Mouse (Mus musculus) midbrain, embryonic 11.5 days (tissue): ENCODE measurements around the gene Mrps17. TPM values are rescaled to one million over a fixed set of nuclear protein-coding genes. Genes with fewer than 3 reads are reported as not detected.

Experiments used
- ATAC-seq: fragments of 200-750 bp; cut with Nextera tagmentation; 2 replicates; pipeline ENCODE4 v1.8.0; 2017; ENCODE audit warnings: moderate TSS enrichment, moderate library complexity; ENCODE audit not compliant: low FRiP score
- DNase-seq: peaks from one replicate; pipeline ENCODE4 v3.0.0; 2015; ENCODE audit warnings: low spot score; ENCODE audit errors: missing footprints
- H3K27ac ChIP-seq: fragments of 300-500 bp; sonication (generic); 2 replicates; pipeline ENCODE4 v1.5.1; 2014; ENCODE audit warnings: low read depth, low read length
- H3K27me3 ChIP-seq: fragments of 300-500 bp; sonication (generic); 2 replicates; pipeline ENCODE4 v1.6.1; 2014; ENCODE audit warnings: mild to moderate bottlenecking, low read length, moderate library complexity, mixed read lengths; ENCODE audit not compliant: control insufficient read depth, insufficient read depth
- H3K36me3 ChIP-seq: fragments of 300-500 bp; sonication (generic); 2 replicates; pipeline ENCODE4 v1.6.1; 2014; ENCODE audit warnings: mild to moderate bottlenecking, low read length, moderate library complexity, mixed read lengths; ENCODE audit not compliant: control insufficient read depth, insufficient read depth
- H3K4me1 ChIP-seq: fragments of 300-500 bp; sonication (generic); 2 replicates; pipeline ENCODE4 v1.6.1; 2014; ENCODE audit warnings: low read length; ENCODE audit not compliant: control insufficient read depth, insufficient read depth
- H3K4me2 ChIP-seq: fragments of 300-500 bp; sonication (generic); 2 replicates; pipeline ENCODE4 v1.6.1; 2014; ENCODE audit warnings: mild to moderate bottlenecking, moderate library complexity
- H3K4me3 ChIP-seq: fragments of 300-500 bp; sonication (generic); 2 replicates; pipeline ENCODE4 v1.5.1; 2014; ENCODE audit warnings: low read depth, low read length
- H3K9ac ChIP-seq: fragments of 300-500 bp; sonication (generic); 2 replicates; pipeline ENCODE4 v1.6.1; 2014; ENCODE audit warnings: low read length
- H3K9me3 ChIP-seq: fragments of 300-500 bp; sonication (generic); 2 replicates; pipeline ENCODE4 v1.6.1; 2016; ENCODE audit warnings: low read length; ENCODE audit not compliant: control insufficient read depth
- WGBS: fragments of 180-500 bp; shearing (Covaris S2); extraction: QIAGEN DNeasy Blood & Tissue Kit; methylation state at CpG from one replicate; pipeline ENCODE4 v1.1.7; 2014; 5-methylcytosine and 5-hydroxymethylcytosine counted together
- polyA plus RNA-seq: library from polyadenylated mRNA; unstranded; fragments of >200 nt; fragmentation: Nextera tagmentation; extraction: Ambion mirVana; gene quantifications from 2 replicates; pipeline ENCODE4 v1.2.1, GENCODE M21; 2014

Gene Mrps17
- polyA plus RNA-seq, 1 experiment from 2014 or later = 180 TPM

DNA sequence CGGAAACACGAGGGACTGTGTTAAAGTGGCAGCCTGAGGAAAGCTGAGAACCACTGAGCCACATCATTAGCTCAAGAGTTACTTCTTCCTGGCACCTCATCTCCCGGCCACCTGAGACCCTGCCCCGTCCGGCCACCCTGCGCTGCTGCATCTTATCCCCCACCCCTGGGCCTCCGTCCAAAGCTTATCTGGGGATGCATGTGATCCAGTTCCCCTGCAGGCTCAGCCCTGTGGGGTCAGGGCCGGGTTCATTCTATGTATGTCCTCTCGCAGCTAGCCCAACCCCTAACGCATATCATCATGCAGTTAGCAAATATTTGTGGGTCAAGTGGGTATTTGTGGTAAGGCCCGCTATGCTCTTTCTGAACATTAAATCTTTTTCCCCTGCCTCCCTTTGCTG, 14.0 kb downstream of the Mrps17 start:
- Histone ChIP-seq H3K27ac (no peak overlapping the region), H3K4me1 (no peaks in the 10 kb centered on the region; the same call in 1 of the 2 replicates), H3K9ac (no peak overlapping the region), H3K9me3 (no peaks in the 10 kb centered on the region), H3K27me3 (no peaks in the 10 kb centered on the region), H3K36me3 (no peaks in the 10 kb centered on the region), H3K4me3 (no peak overlapping the region), H3K4me2 (no peak overlapping the region)
- ATAC-seq = no peak
- no peak for DNase-seq
- 80% methylated on average over 11 of the region's 11 CpGs for WGBS

DNA sequence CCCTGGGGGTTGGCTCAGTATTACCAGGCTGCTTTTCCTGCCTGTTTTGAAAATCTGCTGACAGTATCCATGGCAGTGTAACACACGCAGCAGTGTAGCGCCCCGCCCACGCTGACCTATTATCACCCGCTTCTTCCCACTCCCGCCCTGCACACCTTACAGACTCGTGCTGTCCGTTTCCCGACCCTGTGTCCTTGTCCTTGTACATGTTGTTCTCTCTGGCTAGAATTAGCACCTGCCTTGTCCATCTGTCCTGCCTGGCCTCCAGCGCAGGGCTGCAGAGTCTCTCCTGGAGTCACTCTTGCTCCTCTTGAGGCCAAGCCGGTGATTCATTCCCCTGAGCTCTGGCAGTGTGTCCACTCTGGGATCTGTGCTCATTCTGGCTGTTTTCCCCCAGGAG, 15.0 kb downstream of the Mrps17 start:
- WGBS = 90% methylated on average over 11 of the region's 11 CpGs
- H3K27me3 ChIP-seq = no peaks in the 10 kb centered on the region
- H3K4me3 ChIP-seq = no peak overlapping the region
- H3K27ac ChIP-seq = no peak overlapping the region
- H3K4me1 ChIP-seq = no peaks in the 10 kb centered on the region; the same call in 1 of the 2 replicates
- DNase-seq (no peak), ATAC-seq (no peak)
- H3K4me2 ChIP-seq = no peak overlapping the region
- no peaks in the 10 kb centered on the region for H3K36me3 ChIP-seq
- H3K9ac ChIP-seq = no peak overlapping the region
- no peaks in the 10 kb centered on the region for H3K9me3 ChIP-seq

DNA sequence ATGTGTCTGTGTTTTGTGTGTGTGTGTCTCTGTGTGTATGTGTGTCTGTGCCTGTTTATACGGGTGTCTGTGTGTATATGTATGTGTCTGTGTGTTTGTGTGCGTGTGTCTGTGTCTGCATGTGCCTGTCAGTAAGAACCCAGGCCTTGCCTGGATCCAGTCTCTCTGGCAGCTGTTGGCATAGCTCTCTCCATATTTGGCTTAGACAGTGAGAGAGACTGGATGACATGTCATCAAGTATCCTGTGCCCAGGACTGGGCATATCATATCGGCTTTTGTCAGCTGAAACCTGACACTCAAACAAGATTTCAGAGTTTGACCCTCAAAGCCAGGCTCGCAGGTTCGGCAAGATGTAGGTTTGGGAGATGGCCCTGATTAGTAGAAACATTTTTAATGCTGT, 15.7 kb downstream of the Mrps17 start:
- Histone ChIP-seq H3K4me2 (no peak overlapping the region), H3K4me3 (no peak overlapping the region), H3K36me3 (no peaks in the 10 kb centered on the region), H3K9me3 (no peaks in the 10 kb centered on the region), H3K27me3 (no peaks in the 10 kb centered on the region), H3K4me1 (no peaks in the 10 kb centered on the region; the same call in 1 of the 2 replicates), H3K27ac (no peak overlapping the region), H3K9ac (no peak overlapping the region)
- ATAC-seq (no peak), DNase-seq (no peak)
- WGBS = 82% methylated on average over 5 of the region's 5 CpGs

DNA sequence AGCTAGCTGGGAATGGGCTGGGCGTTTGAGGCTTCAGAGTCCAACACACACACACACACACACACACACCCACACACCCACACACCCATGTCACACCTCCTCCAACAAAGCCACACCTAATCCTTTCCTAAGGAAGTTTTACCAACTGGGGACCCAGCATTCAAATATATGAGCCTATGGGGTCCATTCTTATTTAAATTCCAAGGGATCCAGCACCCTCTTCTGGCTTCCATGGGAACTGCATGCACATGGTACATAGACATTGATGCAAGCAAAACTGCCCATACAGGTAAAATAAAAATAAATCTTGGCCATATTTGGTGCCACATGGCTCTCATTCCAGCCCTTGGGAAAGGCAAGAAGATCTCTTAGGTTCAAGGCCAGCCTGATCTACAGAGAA, 25.7 kb downstream of the Mrps17 start:
- Histone ChIP-seq H3K9ac (no peak overlapping the region), H3K27me3 (no peaks in the 10 kb centered on the region), H3K4me2 (no peak overlapping the region), H3K27ac (no peak overlapping the region), H3K4me1 (no peaks in the 10 kb centered on the region), H3K36me3 (peaks cover 5% of the 10 kb centered on the region; the same call in 1 of the 2 replicates), H3K4me3 (no peak overlapping the region), H3K9me3 (no peaks in the 10 kb centered on the region)
- WGBS = 92% methylated on average over 1 of the region's 1 CpGs
- peak; percentile 90 for DNase-seq
- no peak for ATAC-seq

DNA sequence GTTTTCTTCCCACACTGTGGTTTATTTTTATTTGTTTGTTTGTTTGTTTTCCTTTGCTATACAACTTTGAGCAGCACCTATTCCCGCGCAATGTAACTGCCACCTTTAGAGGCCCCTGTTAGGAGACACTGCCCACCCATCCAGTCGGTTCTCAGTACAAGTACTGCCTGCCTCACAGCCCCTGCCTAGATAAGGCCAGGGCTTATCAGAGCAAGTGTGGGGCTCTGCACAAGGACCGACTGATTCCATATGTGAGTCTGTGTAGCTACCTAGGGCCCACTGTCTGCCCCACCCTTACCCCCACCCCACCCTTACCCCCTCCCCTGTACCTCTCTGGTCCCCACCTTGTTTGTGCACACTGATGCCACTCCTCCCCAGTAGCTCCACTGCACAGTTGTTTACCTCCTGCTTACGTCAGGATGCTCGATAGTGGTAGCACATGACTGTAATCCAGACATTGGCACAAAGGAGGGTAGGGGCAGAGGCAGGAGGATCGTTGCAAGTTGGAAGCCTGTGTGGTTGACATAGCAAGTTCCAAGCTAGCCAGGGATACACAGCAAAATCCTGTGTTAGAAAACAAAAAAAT, 27.7 kb downstream of the Mrps17 start:
- WGBS = 87% methylated on average over 7 of the region's 7 CpGs
- Histone ChIP-seq H3K27ac (no peak overlapping the region), H3K27me3 (no peaks in the 10 kb centered on the region), H3K4me1 (no peaks in the 10 kb centered on the region), H3K4me2 (no peak overlapping the region), H3K4me3 (no peak overlapping the region), H3K36me3 (peaks cover 5% of the 10 kb centered on the region; the same call in 1 of the 2 replicates), H3K9ac (no peak overlapping the region), H3K9me3 (no peaks in the 10 kb centered on the region)
- ATAC-seq = no peak
- DNase-seq = no peak

DNA sequence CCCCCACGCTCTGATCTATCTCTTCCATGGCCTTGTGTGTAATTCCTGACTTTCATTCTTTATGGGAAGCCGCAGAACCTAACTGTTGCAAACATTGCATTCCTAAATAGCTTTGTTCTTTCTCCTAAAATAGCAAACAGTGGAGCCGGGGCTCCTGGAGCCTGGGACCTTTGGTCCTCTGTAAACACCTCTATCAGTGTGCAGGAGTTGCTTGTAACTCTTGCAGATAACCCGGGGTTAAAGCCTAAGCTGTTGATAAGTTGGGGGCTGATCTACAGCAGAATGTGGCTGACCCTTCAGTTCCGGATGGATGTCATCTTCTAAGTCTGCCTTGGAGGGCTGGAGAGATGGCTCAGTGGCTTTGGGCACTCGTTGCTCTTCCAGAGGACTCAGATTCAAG, 28.8 kb downstream of the Mrps17 start:
- ATAC-seq (no peak), DNase-seq (no peak)
- Histone ChIP-seq H3K27ac (no peak overlapping the region), H3K27me3 (no peaks in the 10 kb centered on the region), H3K4me1 (no peaks in the 10 kb centered on the region), H3K4me2 (no peak overlapping the region), H3K4me3 (no peak overlapping the region), H3K9ac (no peak overlapping the region), H3K36me3 (peaks cover 5% of the 10 kb centered on the region; the same call in 1 of the 2 replicates), H3K9me3 (no peaks in the 10 kb centered on the region)
- 78% methylated on average over 6 of the region's 6 CpGs for WGBS

DNA sequence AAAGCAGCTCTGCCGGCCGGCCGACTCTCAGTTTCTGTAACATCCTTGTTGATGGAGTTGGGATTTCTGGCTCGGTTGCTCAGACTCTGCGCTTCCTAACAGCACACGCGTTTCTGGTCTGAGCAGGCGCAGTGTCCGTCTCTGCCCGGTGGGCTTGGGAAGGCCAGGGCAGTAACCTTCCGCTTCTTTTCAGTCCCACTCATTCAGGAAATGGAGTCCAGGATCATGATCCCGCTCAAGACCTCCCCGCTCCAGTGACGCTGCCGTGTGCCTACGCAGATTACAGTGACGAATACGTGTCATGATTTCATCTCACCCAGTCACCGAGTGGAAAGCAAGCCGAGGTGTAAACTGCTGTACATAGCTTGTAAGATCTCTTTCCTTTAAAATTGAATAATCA, 41.6 kb downstream of the Mrps17 start:
- no peaks in the 10 kb centered on the region for H3K27me3 ChIP-seq
- H3K4me3 ChIP-seq = no peak overlapping the region
- WGBS = 96% methylated on average over 20 of the region's 20 CpGs
- H3K4me2 ChIP-seq = no peak overlapping the region
- no peak overlapping the region for H3K9ac ChIP-seq
- peak; percentile 73 for DNase-seq
- no peaks in the 10 kb centered on the region for H3K36me3 ChIP-seq
- no peak overlapping the region for H3K27ac ChIP-seq
- ATAC-seq = no peak
- no peaks in the 10 kb centered on the region for H3K4me1 ChIP-seq
- no peaks in the 10 kb centered on the region for H3K9me3 ChIP-seq

DNA sequence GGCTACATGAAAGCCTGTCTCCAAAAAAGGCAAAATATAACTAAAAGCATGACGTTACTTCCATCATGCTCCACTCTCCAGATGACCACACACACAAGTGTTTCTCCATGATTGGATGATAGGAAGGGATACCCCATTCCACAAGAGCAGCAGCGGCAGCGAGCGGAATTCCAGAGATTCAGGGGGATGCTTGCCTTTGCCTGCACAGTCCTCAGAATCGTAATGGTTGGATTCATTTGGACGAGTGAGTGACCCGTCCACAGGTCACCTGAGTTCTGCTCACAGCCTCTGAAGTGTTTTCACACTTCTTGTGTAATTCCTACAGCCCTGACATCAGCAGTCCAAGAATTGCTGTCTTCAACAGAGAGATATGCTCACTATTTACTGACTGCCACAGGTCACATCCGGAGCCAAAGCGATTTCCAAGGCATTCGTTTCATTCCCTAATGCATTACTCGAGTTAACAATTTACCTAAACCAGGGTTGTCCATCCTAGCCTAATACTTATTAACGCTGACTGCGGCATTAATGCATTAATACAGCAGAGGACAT, 44.7 kb downstream of the Mrps17 start:
- Histone ChIP-seq H3K9ac (no peak overlapping the region), H3K4me2 (no peak overlapping the region), H3K9me3 (no peaks in the 10 kb centered on the region), H3K27ac (no peak overlapping the region), H3K27me3 (no peaks in the 10 kb centered on the region), H3K4me3 (no peak overlapping the region), H3K36me3 (no peaks in the 10 kb centered on the region), H3K4me1 (no peaks in the 10 kb centered on the region)
- 90% methylated on average over 13 of the region's 13 CpGs for WGBS
- no peak for ATAC-seq
- DNase-seq = no peak

DNA sequence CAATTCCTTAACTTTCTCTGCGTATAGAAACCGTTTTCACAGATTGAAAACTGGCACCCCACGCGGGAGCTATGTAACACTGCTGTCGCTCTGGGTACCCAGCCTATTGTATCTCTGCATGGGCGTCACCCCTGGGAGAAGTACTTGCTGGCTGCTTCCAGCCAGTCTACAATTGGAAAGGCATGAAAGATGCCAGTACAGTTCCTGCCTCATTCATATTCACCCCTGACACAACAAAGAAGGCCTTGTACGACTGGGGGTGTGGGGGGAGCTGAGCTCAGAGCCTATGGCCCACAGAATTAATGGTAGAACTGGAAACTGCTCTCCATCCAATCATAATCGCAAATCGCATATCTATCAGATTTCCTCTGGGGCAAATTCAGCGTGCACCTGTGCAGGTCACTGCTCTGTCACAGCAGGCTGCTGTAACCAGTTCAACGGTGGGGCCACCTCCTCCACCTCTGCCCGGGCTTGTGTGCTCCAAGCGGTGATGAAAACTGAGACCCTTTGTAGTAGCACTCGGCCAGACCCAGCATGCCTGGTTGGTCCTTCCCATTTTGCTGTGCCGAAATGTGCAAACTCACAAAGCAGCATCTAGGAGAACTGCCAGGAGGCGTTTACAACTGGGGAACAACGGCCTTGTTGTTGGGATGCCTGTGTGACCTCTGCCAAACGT, 46.7 kb downstream of the Mrps17 start:
- no peak overlapping the region for H3K9ac ChIP-seq
- ATAC-seq = no peak
- H3K27ac ChIP-seq = no peak overlapping the region

More for the DNA sequence above, 46.7 kb downstream of the Mrps17 start:
- H3K4me3 ChIP-seq = no peak overlapping the region
- DNase-seq = peak; percentile 75
- no peaks in the 10 kb centered on the region for H3K4me1 ChIP-seq
- H3K4me2 ChIP-seq = no peak overlapping the region
- H3K36me3 ChIP-seq = no peaks in the 10 kb centered on the region
- 82% methylated on average over 18 of the region's 18 CpGs for WGBS
- H3K9me3 ChIP-seq = no peaks in the 10 kb centered on the region
- H3K27me3 ChIP-seq = no peaks in the 10 kb centered on the region
